Mouse (Mus musculus): ENCODE data around the gene Tigit. TPM values are rescaled to one million over a fixed set of nuclear protein-coding genes. Genes with fewer than 3 reads are reported as not detected.

Tigit gene
- total RNA-seq (2022): not detected

DNA sequence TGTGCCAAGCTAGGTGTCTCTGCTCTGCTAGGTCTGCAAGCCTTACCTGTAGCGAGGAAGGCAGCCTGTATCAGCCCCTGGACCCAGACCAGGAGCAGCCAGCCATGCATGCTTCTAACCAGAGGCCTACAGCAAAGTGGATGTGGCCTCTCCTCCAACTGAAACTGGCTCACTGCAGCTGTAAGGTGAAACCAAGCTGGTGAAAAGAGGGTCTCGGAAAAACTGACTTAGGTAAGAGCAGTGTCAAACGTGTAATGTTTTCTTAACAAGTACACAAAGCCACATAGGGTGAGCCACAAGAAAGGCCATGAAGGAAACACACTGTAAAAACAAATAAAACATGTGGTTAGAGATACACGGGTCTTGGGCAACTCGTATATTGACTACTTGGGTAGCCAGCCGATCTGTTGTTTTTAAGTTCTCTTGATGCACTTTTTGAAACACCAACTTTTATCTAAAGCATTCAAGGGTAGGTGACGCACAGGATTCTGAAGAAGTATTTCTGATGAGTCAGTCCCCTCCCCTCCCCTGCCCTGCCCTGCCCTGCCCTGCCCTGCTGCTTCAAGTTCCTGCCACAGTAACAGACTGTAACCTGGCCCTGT lies at the start of gene Tigit:
Tigit (minus strand) TSS at position 169 of the 602 bp plus-strand sequence.
- no peak for DNase-seq (ENCODE audit: low spot score in 2 of 2)

DNA sequence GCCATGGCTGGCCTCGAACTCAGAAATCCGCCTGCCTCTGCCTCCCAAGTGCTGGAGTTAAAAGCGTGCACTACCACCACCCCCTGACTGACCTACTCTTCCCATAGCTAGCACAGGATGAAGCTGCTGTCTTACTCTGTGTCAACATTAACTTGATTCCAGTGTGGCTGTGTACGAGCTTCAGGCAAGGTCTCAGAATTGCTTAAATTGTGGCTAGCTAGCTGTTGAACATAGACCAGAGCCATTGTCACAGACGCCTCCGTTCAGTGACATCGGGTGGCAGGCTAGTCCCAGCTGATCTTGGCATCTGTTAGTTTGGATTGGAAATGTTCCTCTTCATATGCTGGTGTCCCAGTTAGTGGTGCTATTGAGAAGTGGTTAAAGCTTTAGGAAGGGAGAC lies 47.4 kb upstream of the Tigit start:
- no peak for DNase-seq (ENCODE audit: low spot score in 2 of 2)

DNA sequence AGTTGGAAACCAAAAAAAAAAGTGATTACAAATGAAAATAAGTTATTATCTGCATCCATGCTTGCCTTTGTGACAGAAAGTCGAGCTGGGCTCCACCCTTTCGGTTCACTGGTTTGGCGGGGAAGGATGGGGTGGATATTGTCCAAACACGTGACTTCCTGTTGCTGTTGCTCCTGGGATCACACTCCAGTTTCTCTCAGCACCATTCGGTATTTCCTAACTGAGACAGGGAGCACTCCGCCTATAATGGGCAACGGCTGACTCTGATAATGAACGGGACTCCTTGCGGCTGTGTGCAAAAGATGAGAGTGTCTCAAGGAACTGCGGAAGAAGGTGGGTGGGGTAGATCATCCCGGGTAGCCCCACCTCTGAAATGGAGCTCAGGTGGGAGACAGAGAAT lies 46.7 kb upstream of the Tigit start:
- DNase-seq (ENCODE audit: low spot score in 2 of 2): peak; percentile 54 to 56

DNA sequence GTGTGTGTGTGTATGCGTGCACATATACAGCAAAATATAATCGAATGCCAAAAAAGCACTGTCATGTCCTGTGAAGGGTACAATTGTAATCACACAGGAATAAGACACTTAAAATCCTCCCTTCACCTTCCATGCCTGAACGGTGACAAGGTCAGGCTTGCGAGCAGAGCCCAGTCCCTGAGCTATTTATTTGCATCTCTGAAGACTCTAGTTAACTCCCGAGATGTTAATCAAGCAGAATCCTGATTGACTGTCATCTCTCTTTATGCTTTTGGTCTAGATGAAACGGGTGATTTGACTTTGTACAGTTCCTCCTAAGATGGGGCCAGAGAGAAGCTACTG lies 46.2 kb upstream of the Tigit start:
- DNase-seq (ENCODE audit: low spot score in 2 of 2): no peak

DNA sequence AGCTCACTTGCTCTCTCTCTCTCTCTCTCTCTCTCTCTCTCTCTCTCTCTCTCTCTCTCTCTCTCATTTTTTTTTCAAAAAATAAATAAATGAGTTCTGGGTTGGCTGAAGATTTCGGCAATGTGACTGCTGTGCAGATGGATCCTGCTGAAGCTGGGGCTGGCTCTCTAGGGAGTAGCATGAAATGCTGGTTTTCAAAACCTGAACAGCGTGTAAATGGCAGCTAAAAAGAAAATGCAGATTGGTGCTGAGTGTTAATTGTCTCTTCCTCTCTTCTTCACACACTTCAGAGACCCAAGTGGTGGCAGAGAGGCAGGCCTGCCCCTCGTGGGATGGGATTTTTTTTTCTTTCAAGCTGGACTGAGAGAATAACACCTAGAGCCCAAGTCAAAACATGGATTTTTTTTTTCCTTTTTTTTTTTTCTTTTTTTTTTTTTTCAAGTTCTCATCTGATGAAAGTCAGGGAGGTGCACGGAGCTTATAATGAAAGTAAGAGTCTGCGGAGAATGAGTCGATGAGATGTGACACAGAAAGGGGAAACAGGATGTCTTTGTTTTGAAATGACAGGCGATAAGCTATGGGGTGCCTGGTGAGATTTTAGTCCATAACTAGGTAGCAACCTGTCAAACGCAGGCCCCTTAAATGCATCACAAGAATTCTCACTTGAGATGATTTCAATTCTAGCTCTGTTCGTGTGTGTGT lies 45.6 kb upstream of the Tigit start:
- no peak for DNase-seq (ENCODE audit: low spot score in 2 of 2)

DNA sequence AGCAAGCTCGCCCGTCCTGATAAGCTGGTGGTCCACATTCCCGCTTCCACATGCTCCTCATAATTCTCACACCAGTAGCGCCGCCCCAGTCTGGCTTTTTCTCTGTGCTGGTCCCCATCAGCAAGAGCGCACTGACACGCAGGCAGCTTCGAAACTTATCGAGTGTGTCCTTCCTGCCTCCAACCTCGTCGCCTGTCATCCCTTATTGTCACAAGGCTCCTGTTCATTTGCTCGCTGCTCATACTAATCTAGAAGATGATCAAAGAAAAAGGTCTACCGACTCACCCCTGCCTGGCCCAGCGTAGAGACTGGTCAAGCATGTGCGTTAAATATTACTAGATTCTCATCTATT lies 45.1 kb upstream of the Tigit start:
- no peak for DNase-seq (ENCODE audit: low spot score in 2 of 2)

DNA sequence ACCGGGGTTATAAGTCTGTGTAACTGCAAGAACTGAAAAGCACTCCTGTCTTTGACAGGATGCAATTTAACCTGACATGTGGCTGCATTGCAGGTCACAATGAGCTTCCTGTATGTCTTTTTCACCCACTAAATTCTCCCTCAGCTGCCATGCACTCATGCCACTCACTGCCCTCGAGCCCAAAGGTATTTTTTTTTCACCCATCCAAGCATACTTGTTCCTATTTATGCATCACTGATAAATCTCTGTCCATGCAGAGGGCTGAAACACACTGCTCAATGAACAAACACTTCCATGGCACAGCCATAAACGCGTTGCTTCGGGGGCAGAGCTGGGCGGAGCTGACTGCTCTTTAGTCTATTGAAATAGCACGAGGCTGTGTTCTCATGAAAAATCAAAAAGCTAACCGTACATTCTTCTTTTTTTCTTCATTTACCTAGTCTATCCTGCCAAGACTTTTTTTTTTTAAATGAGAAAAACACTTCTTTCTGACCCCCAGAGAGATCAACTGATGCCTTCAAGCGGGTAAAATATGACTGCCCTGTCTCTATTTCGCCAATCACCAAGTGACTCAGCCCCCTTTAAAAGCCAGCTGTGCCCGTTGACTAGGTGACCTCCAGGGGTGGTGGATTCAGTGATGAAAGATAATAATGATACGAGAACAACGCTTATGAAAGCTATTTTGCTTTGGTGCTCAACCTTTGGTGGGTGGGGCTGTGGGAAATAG lies 44.6 kb upstream of the Tigit start:
- no peak for DNase-seq (ENCODE audit: low spot score in 2 of 2)

DNA sequence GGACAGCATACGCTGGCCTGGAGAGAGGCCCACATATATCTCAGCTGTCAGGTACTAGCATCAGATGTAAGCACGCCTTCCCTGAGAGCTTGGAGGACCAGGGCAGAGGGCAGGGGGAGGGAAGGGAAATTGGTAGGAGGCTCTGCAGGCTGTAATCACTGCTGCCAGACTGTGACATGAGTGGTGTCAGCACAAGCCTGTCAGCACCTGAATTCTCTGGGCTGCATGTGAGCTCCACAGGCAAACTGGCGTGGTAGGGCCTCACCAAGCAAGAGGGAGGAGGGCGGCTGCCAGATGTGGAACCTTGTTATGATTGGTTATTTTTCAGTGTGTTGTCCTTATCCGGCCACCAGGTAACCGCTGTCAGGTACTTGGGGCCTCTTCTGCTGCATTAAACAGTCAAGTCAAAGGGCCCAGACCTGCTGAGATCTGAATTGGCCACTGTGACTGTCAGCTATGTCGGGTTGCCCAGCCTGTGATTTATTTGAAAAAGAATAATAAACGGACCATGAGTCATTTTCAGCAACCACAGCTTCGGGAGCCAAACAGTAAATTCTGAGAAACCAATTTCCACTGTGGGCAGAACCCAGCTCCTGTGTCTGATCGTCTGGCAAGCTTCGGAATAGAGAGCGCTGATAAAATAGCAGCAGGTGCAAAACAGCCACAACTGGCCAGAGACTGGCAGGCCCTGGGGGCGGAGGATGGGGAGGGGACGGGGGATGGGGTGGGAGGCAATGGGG lies 38.0 kb upstream of the Tigit start:
- no peak for DNase-seq (ENCODE audit: low spot score in 2 of 2)

DNA sequence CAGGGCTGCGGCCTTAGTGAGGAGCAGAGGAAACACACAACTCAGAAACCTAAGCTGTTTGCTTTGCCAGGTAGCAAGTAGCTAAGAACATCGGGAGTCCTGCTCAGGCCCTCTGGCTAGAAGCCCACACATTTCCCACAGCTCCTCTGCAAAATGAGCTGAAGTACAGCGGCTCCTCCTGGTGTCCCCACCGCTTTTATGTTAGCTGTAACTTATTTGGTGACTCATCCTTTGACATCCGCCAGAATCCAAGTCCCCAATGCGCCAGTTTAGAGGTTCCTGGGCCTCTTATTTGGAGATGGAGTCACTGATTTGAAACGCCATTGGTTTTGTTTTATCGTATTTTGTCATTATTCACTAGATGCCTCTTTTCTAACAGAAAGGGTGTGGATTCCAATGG lies 36.6 kb upstream of the Tigit start:
- no peak for DNase-seq (ENCODE audit: low spot score in 2 of 2)

DNA sequence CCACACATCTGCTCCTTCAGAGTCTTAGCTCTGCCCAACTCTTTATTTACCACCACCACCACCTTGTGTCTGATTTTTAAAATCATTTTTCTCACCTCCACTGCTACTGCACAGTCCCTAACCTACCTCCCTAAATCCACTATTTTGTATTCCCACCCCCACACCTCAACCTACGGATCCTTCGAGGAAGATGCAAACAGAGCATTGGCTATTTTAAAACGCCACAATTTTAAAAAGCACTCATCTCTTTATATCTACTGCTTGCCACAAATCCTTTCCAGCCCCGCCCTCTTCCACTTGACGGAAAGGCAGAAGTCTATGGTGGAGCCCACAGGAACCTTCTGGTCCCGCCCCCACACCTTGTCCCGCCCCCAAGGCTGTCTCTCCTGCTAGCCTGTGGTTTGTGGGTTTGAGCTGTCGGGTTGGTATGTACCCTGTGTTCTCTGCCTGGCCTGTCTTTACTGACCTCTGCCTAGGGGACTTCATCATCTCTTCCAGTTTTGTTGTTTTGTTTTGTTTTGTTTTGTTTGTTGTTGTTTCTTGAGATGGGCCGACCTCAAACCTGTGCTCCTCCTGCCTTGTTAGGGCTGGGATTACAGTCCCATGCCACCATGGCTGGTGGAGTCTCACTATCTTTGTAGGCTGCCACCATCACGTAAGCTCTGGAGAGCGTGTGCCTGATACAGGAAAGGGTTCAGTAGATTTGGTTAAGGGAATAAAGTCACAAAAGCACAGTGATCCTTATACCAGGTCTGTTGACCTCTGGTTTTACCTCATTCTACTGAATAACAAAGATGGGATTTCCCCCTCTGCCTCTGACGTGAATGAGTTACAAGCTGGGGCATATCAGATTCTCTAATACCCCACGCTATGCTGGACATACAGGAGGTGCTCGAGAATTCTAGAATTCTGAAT lies 35.0 kb upstream of the Tigit start:
- no peak for DNase-seq (ENCODE audit: low spot score in 2 of 2)

DNA sequence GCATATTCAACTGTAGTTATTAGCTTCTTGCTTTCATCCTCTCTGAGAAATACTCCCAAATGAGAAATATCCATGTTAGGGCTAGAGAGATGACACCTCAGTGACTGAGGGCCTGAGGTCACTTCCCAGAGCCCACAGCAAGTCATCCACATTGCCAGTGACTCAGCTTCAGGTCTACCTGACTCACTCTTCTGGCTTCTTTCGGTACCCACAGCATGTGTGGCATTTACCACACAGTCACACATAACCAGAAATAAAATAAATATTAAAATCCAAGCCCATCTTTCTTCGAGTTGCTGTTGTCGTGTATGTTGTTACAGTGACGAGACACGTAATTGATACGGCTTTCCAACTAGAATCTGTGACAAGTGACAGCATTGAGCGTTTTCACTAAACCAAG lies 33.8 kb upstream of the Tigit start:
- no peak for DNase-seq (ENCODE audit: low spot score in 2 of 2)

DNA sequence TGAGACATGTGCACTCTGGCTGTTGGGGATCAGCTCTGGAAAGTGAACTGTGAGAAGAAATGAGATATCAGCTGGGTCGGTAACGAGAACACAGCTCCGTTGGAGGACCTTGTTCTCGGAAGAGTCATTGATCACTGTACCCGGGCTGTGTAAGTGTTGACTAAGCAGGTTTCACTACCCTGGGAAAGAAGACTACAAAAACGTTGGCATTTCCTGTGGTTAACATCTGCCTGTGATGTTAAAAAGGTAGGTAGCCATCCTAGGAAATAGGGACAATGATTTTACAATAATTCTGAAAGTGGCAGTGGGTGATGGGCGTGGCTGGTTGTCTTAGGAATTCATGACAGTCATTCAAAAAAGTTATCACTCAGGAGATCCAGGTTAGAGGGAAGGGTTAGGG lies 31.9 kb upstream of the Tigit start:
- DNase-seq (ENCODE audit: low spot score in 2 of 2): no peak

DNA sequence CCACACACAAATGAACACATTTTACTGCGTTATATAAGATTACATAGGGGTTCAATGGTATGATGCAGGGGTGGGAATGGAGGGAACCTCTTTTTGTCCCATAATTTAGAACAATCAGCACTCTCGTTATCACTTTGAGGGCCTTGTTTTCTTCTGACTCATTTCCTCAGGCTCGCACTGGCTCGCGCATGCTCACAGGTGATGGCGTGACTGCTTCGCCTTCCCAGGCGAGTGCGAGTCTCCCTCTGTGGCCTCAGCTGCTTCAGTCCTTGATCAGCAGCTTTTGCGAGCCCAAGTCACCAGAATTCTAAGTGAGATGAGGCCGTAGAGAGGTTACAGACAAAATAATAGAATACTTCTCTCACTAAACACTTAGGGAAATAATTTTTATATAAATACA lies 30.2 kb upstream of the Tigit start:
- DNase-seq (ENCODE audit: low spot score in 2 of 2): no peak

DNA sequence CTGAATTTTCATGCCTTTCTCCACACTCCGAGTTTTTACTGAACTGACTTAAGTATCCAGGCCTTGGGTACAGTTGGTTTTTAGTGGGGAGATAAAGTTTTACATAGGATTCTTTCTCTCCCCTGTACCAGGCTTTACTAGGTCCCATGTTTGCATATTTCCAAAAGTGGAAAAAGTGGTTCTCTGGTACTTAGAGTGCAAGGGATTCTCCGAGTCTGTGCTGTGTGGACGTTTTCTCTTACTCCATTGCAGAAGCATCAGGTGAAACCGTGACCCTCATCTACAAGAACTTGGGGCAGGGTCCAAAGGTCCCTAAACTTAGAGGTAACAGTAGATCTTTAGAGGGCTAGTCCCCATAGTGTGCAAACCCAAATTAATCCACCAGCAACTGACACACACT lies 28.7 kb upstream of the Tigit start:
- no peak for DNase-seq (ENCODE audit: low spot score in 2 of 2)

DNA sequence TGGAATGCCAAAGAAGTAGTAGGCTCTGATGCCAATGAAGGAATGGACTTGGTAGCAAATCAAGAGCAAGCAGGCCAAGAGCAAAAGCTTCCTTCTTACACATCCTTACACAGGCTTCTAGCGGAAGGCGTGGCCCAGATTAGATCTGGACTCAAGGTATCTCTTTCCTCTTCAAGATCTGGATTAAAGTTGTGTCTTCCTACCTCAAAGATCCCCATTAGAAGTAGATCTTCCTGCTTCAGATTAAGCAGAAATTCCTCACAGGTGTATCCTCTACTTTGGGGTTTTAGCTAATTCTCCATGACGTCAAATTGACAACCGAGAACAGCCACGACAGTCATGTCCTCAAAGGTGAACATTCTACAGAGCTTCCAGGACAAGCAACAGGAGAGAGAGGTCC lies 27.8 kb upstream of the Tigit start:
- DNase-seq (ENCODE audit: low spot score in 2 of 2): no peak

DNA sequence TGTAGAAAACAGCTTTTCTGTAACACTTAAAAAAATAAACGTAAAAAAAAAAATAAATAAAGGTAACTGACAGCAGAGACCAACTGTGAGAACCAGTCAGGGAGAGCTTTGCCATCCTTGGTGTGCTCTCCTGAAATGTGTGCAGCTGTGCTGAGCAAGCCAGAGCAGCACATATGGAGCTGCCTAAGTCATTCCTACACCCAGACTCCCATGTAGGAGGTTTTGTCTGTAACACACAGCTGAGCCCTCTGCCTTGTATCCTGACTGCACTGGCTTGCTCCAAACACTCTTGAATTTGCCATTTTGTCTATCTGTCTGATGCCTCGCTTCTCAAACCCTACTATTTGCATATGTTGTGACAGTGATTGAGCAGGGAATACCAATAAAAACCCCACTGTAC lies 27.0 kb upstream of the Tigit start:
- DNase-seq (ENCODE audit: low spot score in 2 of 2): no peak

DNA sequence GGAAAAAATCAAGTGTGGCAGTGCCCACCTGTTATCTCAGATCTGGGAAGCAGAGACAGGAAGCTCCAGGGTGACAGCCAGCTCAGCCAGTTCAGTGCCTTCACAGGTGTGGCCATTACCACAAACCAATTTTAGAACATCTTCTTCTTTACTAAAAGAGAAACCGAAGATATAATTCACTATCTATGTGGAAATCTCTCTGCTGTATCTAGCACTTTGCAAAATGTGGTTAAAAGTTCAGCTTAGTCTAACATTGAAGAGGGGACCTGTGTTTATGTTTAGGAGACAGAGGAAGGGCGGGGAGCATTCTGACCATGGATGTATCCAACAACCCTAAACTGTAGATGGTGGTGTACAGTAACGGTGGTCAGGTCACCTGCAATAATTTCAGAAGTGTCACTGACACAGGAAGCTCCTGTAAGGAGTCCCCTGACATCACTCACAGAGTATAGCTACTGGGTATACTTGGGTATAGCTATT lies 26.3 kb upstream of the Tigit start:
- no peak for DNase-seq (ENCODE audit: low spot score in 2 of 2)

DNA sequence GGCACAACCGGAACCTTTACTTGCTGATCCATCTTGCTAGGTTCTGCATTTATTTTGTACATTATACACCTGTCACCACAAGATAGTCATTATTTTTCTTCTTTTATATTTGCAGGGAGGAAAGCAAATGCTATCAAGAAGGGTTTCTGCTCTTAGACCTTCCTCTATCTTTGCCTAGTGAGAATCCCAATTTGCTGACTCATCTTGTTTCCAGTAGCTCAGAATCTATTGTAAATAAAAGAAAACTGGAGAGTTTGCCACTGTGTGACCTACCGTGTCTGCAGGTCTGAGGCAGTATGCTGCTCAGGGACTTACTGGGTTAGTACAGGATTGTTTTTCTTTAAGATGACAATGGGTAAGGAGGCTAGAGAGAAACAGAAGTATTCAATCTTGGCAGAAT lies 24.0 kb upstream of the Tigit start:
- no peak for DNase-seq (ENCODE audit: low spot score in 2 of 2)

DNA sequence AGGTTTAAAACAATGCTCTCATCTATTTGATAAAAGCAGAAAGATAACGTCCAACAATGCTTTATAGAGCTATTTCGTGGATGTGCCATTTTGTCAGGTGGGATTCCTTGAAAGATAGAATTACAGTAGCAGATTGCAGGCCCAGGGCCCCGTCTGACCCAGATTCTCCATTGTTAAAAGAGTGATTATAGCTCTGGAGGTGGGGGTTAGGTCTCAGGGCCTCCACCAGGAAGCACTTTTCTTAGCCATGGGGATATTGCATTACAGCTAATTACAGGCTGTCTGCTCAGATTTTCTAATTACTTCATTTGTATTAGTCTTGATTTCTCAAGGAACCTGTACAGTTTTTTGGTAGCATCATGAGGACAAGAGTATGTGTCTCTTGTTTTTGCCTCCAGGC lies 10.5 kb upstream of the Tigit start:
- DNase-seq (ENCODE audit: low spot score in 2 of 2): no peak

DNA sequence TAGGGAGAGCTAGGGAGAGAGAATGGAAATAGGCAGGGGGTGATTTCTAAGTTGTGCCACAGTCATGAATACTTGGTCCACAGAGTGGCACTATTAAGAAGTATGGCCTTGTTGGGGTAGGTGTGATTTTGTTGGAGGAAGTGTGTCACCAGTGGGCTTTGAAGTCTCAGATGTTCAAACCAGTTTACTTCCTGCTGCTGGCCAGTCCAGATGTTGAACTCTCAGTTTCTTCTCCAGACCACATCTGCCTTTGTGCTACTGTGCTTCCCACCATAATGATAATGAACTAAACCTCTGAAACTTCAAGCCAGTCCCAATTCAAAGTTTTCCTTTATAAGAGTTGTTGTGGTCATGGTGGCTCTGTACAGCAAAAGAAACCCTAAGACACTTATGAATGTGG lies 8.8 kb upstream of the Tigit start:
- DNase-seq (ENCODE audit: low spot score in 2 of 2): no peak

DNA sequence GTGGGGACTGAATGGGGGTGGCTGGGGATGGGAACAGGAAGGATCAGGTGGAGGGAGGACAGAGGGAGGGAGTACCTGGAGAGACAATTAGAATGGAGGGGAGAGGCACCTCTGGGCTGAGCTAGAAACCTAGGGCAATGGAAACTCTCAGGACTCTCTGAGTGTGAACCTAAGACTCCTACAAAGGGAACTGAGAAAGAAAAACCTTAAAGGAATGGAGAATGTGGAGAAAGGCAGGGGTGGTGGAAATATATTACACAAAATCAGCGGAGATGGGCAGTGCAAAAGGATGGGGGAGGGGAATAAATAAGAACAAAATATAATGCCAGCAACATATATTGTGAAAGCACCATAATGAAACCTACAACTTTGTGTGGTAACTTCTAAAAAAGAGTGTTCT lies 8.0 kb upstream of the Tigit start:
- DNase-seq (ENCODE audit: low spot score in 2 of 2): no peak

Data from gastrocnemius, adult 8-10 months (tissue).